Mouse (Mus musculus): Measurements from ENCODE around the gene Lurap1. TPM values are rescaled to one million over a fixed set of nuclear protein-coding genes. Genes with fewer than 3 reads are reported as not detected.

The Lurap1 gene
- polyA plus RNA-seq, 1 experiment = 2.5 TPM

- Histone ChIP-seq H3K4me1 (ENCODE audit: control insufficient read depth, insufficient read depth, low read length) (no peaks in the 10 kb centered on the region), H3K27ac (ENCODE audit: insufficient read depth, low read length) (no peak overlapping the region)
Observed at GRCm38 (mm10) chr4:116088510-116089249, 62.5 kb downstream of the Lurap1 start.

More at GRCm38 (mm10) chr4:116088510-116089249, 62.5 kb downstream of the Lurap1 start:
- no peak for TF ChIP-seq CTCF (IDR thresholded peaks at IDR 0.05; ENCODE audit: borderline replicate concordance, insufficient read depth, low read length)
- no peak for TF ChIP-seq POLR2A (IDR thresholded peaks at IDR 0.05; ENCODE audit: low read depth, low read length)
- no peak overlapping the region for H3K4me3 ChIP-seq (ENCODE audit: insufficient read depth, low read length)

Other genes starting within 250 kb of the Lurap1 start
- gene Dmbx1, start 211.4 kb downstream of the Lurap1 start, polyA plus RNA-seq (2011; ENCODE audit: insufficient read length, low read depth, missing spikeins) = not detected in 2 replicates
- gene Faah, start 133.4 kb downstream of the Lurap1 start, polyA plus RNA-seq (2011; ENCODE audit: insufficient read length, low read depth, missing spikeins) = not detected in 2 replicates
- 13.0 and 17.6 TPM in 2 replicates for gene Nsun4, start 97.5 kb downstream of the Lurap1 start, polyA plus RNA-seq (2011; ENCODE audit: insufficient read length, low read depth, missing spikeins)
- 360 and 404 TPM in 2 replicates for gene Uqcrh, start 76.3 kb downstream of the Lurap1 start, polyA plus RNA-seq (2011; ENCODE audit: insufficient read length, low read depth, missing spikeins)
- 71.6 and 81.9 TPM in 2 replicates for gene Lrrc41, start 76.1 kb downstream of the Lurap1 start, polyA plus RNA-seq (2011; ENCODE audit: insufficient read length, low read depth, missing spikeins)
- gene Rad54l, start 27.6 kb downstream of the Lurap1 start, polyA plus RNA-seq (2011; ENCODE audit: insufficient read length, low read depth, missing spikeins) = 7.6 and 12.9 TPM in 2 replicates
- 49.5 and 54.4 TPM in 2 replicates for gene Pomgnt1, start 27.5 kb downstream of the Lurap1 start, polyA plus RNA-seq (2011; ENCODE audit: insufficient read length, low read depth, missing spikeins)
- not detected in 2 replicates for gene Tspan1, start 16.3 kb upstream of the Lurap1 start, polyA plus RNA-seq (2011; ENCODE audit: insufficient read length, low read depth, missing spikeins)
- gene 1700042G07Rik, start 22.0 kb upstream of the Lurap1 start, polyA plus RNA-seq (2011; ENCODE audit: insufficient read length, low read depth, missing spikeins) = not detected in 2 replicates
- 0.62 and 2.7 TPM in 2 replicates for gene Gm49337, start 22.0 kb upstream of the Lurap1 start, polyA plus RNA-seq (2011; ENCODE audit: insufficient read length, low read depth, missing spikeins)
- 31.6 and 31.9 TPM in 2 replicates for gene Pik3r3, start 70.3 kb upstream of the Lurap1 start, polyA plus RNA-seq (2011; ENCODE audit: insufficient read length, low read depth, missing spikeins)

All from embryonic fibroblast, embryonic 13.5 days (primary cell).